Mouse (Mus musculus): ENCODE results near the gene Faap24.

Faap24 gene

DNA sequence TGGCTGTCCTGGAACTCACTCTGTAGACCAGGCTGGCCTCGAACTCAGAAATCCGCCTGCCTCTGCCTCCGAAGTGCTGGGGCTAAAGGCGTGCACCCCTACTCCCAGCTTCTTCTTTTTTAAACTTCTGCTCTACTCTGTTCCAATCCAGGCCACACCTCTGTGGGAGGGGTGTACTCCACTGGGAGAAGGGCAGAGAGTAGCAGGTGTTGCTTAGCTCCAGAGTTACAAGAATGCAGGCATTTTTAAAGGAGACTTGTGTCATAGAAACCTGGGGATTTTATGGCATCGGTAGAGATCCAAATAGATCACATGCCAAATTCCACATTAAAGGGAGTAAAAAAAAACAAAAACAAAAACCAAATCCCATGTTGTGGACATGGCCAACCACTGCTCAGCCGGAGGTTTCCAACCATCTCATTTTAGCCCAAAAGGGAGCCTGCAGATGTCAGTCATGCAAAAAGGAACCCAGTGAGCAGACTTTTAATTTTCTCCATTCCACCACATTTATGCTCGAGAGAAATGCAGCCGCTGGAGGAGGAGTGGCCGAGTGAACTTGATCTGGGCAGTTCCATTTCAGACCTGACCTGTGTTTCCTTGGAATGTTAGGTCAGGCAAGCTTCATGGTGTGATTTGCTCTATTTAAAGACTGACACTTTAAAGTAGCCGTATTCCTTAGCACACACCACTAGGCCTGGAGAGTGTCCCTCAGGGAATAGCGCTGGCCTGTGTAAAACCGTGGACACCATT lies 31.3 kb downstream of the Faap24 start:
- DNase-seq (ENCODE audit: low spot score): no peak

DNA sequence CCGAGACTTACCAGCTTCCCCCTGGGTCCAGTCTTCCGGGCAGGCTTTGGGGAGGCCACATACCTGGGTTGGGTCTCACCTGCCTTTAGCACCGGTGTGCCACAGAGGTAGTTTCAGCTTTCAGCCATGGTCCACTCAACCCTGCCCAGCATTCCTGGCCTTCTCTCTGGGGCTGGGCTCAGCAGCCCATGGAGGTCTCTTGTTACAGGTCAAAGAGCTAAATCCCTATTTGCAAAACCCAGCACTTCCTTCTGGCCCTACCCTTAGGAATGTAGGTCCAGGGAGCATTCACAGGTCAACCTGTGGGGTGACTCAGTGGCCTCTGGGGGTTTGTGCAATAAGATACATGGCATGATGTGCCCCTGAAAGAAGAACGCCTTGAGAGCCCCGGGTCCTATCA lies 33.8 kb downstream of the Faap24 start:
- DNase-seq (ENCODE audit: low spot score): no peak

DNA sequence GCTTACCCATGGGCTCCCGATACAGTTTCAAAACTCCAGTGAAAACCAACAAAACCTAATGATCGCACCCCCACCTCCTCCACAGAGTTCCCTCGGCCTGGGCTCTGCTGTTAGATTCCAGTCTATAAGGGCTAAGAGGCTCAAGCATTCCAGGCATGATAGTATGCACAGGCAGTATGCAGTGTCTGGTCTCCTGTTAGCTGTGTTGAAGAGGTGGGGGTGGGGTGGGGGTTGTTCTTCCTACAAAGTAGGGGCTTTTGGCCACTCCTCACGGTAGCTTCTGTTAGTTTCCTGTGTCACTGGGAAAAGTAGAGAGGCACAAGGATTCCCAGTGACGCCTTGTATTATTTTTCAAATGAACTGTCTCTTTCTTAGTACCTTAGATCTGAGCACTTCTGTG lies 34.4 kb downstream of the Faap24 start:
- DNase-seq (ENCODE audit: low spot score): no peak

GRCm38 (mm10) chr7:35357621-35358020 lies 39.0 kb downstream of the Faap24 start:
- no peak for DNase-seq (ENCODE audit: low spot score)

DNA sequence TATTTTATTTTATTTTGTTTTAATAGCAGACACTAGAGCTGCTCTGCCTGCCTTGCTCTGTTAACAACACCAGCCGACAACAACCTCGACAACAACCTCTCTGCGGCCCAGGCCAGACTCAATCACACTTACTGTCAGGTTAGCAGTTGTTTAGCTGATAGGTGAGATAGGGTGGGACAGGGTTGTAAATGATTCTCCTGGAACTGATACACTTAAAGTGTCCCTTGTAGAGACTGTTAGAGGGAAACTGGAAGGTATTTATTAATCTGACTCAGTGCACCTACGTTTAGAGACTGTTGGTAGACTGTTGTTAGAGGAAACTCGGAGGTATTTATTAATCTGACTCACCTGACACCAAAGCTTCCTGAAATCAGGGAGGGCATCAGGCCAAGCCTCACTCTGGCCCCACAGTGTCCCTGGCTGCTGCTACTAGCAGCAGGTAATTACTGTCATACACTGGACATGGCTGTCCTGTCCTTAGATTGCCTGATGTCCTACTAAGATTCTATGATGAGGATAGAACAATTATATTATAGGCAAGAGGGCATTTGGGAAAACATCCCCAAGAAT lies 41.2 kb downstream of the Faap24 start:
- no peak for DNase-seq (ENCODE audit: low spot score)

GRCm38 (mm10) chr7:35353306-35353705 lies 43.3 kb downstream of the Faap24 start:
- no peak for DNase-seq (ENCODE audit: low spot score)

DNA sequence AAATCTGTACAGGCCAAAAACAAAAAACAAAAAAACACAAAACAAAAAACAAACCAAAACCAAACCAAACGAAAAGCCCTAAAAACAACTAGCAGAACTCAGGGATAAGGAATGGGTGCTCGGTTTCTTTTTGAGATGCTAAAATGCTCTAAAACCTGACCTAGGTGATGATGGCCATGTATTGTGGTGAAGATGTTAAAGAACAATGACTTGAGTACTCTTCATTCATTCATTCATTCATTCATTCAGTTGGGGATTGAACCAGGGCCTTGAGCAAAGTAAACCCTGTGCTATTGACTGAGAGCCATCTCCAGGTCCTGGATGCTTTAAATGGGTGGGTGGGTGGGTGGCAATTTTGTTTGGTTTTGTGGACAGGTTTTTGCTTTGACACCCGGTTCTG lies 45.5 kb downstream of the Faap24 start:
- no peak for DNase-seq (ENCODE audit: low spot score)

GRCm38 (mm10) chr7:35349886-35350684 lies 46.6 kb downstream of the Faap24 start:
- DNase-seq (ENCODE audit: low spot score): no peak

GRCm38 (mm10) chr7:35349022-35349421 lies 47.6 kb downstream of the Faap24 start:
- no peak for DNase-seq (ENCODE audit: low spot score)

DNA sequence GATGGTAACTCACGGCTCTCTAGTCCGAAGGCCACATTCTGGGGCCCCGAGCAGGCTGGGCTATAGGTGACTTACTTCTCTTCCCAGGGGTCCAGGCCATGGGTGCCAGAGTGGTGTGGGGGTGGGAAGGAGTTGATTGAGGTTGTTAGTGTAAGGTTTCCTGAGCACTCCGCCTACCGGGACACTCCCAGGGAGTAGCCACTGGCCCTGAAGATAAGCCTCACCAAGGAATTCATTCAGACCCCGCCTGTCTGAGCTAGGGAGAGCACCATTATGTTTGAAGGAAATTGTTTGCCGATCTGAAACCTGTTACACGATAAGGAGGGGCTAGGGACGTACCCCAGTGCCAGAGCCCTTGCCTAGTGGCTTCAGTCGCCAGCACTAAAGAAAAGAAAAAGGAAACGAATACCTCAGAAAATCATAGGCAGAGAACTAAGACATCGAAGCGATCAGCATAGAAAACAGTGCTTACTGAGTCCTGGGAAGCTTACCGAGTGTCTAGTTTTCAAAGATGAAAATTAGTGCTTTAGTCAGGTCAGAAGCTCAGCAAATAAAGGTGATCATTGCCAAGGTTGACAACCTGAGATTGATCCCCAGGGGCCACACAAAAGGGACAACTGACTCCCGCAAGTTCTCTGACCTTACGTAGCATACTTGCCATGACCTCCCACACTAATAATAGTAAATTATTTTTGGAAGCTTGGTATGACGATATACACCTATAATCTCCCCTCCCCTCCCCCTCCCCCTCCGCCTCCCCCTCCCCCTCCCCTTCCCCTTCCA lies 48.5 kb downstream of the Faap24 start:
- no peak for DNase-seq (ENCODE audit: low spot score)

DNA sequence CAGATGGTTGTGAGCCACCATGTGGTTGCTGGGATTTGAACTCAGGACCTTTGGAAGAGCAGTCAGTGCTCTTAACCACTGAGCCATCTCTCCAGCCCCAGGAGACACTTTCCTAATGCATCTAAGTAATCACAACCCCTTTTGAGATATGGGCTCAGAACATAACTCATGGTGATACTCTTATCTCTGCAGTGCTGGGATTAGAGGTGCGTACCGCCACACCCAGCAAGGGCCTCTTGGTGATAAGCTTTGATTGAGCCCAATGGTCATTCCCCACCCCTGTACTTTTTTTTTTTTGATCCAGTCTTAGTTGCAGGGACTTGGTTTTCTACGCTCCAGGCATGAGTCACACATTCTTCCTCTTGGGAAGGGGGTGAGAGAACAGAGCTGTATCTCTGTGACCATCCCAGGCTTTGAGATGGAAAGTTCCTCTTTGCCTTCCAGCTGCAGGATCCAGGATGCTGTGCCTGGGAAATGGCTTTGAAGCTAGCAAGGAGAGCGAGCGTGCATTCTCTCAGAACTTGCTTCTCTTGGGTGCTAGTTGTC lies 51.8 kb downstream of the Faap24 start:
- DNase-seq (ENCODE audit: low spot score): no peak

GRCm38 (mm10) chr7:35342498-35342897 lies 54.1 kb downstream of the Faap24 start:
- no peak for DNase-seq (ENCODE audit: low spot score)
